Mouse (Mus musculus) urinary bladder, adult 18-20 months (tissue): Measurements from ENCODE around the gene Olfr1200.

ENCODE experiments used
- DNase-seq, 2 experiments: peaks; one replicate each; pipeline ENCODE4 v3.0.0; 2022; ENCODE audit warnings: low spot score in 2 of 2, mixed read lengths in 2 of 2

Gene Olfr1200

DNA sequence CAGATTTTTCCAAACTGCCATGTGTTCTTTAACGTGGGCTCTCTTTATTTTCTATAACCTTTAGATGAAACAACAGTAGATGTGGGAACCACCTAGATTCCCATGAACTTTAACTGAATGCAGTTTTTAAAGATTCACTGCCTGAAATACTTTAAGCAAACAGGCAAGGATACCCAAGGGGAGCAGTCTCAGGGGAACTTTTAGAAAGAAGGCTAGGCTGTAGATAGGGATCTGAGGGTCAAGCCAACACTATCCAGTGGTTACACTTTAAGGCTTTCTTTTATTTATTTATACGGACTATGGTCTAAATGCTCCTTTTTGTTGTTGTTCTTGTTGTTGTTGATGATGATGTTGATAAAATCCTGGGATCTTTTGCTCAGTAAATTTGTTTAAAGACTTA is at the start of gene Olfr1200:
Olfr1200 (minus strand) TSS at position 101 of the 400 bp plus-strand sequence.
- no peak for DNase-seq

GRCm38 (mm10) chr2:88814196-88814595 is 43.9 kb upstream of the Olfr1200 start, which contains the start of gene Olfr1202:
Gene Olfr1202 (plus strand): TSS chr2:88814496.
- no peak for DNase-seq

- DNase-seq: no peak
These were observed 22.4 kb upstream of the Olfr1200 start, which contains the start of gene Olfr1201 for GRCm38 (mm10) chr2:88792736-88793135. Gene Olfr1201 (plus strand): TSS chr2:88793036.

- DNase-seq: no peak
These were observed 9.9 kb downstream of the Olfr1200 start, which contains the start of gene Olfr1199 for GRCm38 (mm10) chr2:88760369-88760768. Gene Olfr1199 (minus strand): TSS chr2:88760469.

DNA sequence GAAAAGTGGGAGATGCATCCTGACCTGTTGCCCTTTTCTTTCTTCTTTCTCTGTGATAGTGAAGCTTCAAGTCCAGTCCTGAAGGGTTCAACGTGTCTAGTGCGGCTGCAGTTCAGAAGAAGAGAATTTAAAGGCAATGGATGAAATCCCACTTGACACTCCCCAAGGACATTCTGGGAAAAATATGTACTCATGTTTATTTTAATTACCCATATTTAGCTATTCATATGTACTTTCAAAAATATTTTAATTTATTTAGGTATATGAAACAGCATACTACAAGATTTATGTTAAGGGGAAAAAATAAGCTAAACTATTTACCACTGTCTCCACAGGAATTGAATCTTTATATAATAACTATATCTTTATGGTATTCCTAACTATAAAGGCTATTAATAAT is 19.0 kb downstream of the Olfr1200 start, which contains the start of gene Olfr1198:
Olfr1198 (minus strand) TSS at position 101 of the 400 bp plus-strand sequence.
- DNase-seq: no peak

- DNase-seq: no peak
These were observed 26.9 kb downstream of the Olfr1200 start for GRCm38 (mm10) chr2:88743379-88743778.

GRCm38 (mm10) chr2:88732266-88732665 is 38.0 kb downstream of the Olfr1200 start, which contains the start of gene Olfr1197:
Gene Olfr1197 (minus strand): TSS chr2:88732366.
- no peak for DNase-seq
